Mouse (Mus musculus): ENCODE measurements around the gene Gm20521.

Gene Gm20521

DNA sequence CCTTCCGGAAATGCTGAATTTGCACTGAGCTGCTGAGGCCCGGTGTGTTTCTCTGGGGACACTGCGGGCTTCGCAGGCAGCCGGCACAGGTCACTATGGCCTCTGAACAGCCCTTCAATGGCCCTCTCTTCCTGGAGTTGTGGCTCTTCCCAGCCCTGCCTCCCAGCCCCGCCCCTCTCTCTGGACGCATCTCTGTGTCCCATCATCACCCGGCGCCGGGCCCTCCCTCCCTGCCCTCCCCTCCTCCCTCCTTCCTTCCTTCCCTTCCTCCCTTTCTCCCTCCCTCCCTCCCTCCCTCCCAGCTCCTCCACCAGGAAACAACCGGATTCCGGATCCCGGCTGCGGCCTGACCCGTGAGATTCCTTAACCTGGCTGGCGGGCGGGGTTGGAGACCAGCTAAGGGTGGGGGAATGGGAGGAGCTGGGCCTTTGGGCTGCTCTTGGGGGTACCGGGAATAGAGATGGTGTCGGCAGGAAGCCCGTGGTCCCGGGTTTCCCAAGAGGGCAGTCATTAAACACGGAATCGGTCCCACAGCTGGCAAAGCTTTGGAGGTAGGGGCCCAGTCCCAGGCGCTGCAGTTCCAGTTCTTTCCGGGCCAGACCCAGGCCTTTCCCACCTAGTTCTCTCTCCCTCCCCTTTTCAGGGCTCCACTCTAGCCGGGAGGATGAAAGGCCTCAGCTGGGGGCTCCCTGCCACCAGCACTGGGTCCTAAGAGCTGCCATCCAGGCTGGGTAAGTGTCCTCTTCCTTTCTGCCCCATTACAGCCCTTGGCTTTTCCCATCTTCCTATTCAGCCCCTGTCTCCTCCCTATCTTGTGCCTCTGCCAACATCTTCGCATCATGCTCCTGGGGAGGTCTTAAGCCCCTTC lies at the start of gene Gm20521, which contains the start of gene Bcl2l2:
Gm20521 (plus strand) TSS at position 288 of the 868 bp plus-strand sequence.
Bcl2l2 (plus strand) TSS at position 224 of the 868 bp plus-strand sequence.
- peak; percentile 57 for DNase-seq (ENCODE audit: low spot score)

DNA sequence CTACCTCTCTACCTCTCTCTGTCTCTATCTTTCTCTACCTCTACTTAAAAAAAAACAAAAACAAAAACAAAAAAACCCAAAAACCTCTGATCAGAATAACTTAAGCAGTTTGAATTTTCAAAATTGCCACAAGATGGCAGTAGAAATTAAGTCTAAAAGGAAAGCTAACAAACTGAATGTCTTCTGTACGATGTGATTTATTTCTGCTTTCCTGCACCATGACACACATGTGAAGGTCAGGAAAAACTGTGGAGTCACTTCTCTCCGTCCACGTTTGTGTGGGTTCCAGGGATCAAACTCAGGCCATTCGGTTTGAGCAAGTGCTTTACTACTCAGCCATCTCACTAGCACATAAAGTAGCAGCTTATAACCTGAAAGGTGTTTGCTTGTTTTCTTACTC lies 39.8 kb upstream of the Gm20521 start:
- no peak for DNase-seq (ENCODE audit: low spot score)

DNA sequence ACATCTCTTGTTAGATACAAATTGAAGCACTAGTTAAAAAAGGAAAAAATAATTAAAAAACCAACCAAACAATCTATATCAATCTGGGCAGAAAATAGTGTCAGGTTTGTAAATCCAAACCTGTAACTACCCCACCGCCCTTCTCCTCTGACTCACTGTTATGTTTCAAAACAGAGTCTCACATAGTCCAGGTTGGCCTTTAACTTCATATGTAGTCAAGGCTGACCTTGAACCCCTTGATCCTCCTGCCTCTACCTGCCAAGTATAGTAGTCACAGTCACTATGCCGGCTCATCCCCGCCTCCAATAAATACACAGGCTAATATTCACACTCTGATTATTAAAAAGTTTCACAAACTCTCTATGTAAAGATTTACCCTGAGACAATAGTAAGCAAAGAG lies 27.5 kb upstream of the Gm20521 start:
- no peak for DNase-seq (ENCODE audit: low spot score)

DNA sequence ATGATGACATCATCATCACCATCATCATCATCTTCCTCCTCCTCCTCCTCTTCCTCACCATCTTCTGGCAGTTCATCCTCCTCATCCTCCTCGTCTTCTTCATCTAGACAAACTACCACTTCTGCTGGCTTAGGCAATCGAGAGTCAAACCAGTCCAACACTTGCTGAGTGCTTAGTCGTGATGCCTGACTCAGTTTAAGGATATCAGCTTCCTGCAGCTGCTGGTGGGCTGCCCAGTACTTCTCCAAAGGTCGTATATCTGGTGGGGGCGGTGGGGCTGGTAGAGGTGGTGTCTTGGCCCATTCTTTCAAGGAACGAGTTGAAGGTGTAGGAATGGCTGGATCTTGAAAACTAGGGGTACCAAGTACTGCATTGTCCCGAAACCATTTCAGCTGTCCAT lies 26.5 kb upstream of the Gm20521 start:
- no peak for DNase-seq (ENCODE audit: low spot score)

DNA sequence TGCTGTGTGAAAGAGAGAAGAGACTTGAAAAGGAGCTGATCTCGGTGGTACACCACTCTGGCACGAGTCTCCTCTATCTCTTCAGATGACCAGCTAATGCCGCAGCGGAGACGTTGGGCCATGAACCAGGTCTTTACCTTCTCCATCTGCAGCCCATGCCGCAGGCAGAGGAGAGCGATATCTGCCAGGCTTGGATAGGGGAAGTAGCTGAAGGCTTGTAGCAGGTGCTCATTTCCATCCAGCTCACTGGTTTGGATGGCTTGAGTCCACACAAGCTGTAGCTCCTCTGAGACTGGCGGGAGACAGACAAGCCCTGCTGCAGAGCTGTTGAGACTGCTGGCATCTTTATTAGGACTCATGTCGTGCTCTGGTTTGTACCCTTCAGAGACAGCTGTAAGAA lies 25.4 kb upstream of the Gm20521 start:
- no peak for DNase-seq (ENCODE audit: low spot score)

DNA sequence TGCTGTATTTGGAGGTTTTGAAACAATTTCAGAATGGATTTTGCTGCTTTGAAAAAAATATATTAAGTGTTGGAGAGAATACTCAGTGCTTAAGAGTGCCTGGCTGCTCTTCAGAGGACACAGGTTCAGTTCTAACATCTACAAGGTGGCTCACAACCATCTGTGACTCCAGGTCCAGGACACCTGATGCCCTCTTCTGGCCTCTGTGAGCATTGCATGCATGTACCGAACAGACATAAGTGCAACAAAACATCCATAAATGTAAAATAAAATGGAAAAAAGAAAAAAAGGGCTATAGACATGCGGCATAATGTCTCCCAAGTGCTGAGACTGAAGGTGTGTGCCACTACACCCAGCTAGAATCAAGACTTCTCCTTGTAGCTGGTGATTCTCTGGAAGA lies 22.7 kb upstream of the Gm20521 start:
- no peak for DNase-seq (ENCODE audit: low spot score)

DNA sequence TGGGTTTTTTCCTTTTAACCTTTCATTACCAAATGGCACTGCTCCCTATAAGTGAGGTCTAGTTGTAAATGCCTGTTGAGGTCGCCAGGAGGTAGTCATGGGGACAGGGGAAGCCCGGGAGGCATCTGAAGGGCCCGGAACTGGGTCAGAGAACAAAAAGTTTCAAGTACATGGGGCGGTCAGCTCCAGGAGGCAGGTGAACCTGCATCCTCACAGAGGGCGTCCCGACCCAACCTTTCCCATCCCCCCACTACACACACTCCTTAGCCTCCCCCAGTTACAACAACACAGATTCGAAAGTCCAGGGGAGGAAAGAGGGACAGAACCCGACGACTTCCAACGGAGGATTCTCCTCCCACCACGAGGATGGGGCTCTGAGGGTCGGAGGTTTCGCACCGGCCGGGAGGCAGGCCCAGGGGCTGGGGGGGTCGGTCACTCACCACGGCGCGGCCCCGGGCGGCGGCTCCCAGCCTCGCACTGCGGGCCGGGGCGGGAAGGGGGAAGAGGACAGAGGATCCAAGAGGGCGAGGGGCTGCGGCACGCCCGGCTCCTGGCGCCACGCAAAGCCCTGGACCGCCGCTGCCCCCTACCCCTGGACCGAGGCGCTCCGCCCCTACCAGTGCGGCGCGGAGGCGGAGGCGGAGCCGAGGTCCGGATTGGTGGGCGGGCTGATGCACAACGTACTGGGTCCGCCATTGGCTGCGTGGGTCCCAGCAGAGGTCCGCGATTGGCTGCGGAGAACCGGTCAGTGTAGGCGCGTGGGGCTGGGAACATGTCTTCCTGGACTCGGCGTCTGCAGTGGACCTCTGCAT lies 19.5 kb upstream of the Gm20521 start:
- DNase-seq (ENCODE audit: low spot score) = peak; percentile 84

DNA sequence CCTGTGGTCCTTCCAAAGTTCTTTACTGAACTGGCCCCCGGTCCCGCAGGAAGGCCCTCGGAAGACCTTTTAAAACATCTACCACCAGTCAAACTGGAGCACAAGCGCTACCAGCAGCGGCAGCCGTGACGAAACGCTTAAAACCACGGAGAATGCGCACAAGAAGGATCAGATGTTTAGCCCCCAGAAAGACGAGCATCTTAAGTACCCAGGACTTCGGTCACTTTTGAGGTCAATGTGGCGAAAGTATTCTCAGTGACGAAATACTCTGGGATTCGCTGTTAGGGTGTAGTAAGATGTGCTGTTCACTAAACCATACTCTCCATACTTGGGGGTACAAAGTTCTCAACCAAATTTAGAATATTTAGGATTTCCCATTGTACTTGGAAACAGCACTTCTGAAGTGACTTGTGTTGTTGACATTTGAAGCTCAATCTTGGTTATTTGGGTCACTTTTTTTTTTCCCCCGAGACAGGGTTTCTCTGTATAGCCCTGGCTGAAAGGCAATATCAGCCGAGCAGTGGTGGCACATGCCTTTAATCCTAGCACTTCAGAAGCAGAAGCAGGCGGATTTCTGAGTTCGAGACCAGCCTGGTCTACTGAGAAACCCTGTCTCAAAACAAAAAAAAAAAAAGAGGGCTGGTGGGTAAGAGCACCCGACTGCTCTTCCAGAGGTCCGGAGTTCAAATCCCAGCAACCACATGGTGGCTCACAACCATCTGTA lies 18.8 kb upstream of the Gm20521 start:
- DNase-seq (ENCODE audit: low spot score) = no peak

DNA sequence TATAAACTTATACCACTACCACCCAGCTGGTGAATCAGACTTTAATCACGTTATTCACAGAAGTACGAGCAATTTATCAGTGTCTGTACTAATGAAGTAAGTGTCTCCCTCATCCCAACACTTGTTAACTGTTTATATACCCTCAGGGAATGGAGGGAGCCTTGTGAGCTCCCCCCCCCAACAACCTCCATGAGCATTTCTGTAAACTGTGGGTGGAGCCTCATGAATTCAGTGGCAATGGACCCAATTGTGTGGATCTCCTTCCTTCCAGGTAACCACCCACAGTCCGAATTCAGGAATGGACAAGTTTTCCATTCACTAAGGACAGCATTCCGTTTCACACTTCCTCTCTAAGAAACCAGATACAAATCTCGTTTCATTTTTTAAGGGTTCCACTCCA lies 17.6 kb upstream of the Gm20521 start:
- no peak for DNase-seq (ENCODE audit: low spot score)

DNA sequence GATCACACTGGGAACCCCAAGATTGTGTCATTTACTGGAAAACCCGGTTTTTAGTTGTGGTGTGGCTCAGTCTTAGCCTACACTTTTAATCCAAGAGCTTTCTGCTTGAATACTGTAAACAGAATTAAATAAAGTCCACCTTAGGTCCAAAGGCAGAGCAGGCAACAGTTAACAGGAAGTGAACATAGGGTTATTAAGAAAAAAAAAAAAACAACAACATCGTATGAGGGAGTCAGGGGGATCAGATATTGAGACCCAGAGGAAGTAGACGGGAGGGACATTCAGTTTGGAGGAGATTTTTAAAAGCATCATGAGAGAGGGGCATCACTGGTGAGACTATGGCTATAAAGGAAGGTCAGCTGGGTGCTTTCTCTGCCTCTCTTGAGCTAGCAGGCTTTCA lies 17.0 kb upstream of the Gm20521 start:
- DNase-seq (ENCODE audit: low spot score) = no peak

DNA sequence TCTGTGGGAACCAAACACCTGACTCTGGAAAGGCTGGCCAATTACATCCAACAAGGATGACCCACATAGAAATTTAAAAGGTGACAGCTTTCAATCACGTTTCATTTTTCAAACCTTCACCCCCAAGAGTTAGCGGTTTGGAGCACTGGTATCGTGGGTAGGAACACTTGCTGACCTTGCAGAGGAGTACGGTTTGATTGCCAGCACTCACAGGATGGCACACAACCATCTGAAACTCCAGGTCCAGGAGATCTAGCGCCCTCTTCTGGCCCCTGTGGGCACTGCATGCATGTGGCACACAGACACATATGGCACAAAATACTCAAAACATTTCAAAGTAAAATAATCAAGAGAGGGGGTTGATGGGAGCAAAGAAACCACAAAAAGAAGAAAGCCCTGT lies 16.3 kb upstream of the Gm20521 start:
- DNase-seq (ENCODE audit: low spot score) = no peak

DNA sequence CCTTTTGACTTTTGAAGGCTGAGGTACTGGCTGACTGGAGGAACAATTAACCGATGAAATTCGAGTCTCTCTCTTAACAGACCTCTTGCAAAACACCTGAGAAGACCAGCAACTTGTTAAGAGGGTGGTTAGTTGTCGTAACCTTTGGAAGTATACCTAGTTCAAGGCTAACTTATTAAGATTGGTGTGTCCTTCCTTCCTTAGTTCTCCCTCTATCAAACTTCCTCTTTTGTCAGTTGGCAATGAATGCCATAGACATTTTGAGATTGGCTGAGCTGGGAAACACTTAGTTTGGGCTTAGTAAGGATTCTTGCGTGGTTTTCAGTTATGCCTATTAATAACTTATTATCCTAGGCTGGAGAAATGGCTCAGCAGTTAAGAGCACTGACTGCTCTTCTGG lies 15.2 kb upstream of the Gm20521 start:
- no peak for DNase-seq (ENCODE audit: low spot score)

DNA sequence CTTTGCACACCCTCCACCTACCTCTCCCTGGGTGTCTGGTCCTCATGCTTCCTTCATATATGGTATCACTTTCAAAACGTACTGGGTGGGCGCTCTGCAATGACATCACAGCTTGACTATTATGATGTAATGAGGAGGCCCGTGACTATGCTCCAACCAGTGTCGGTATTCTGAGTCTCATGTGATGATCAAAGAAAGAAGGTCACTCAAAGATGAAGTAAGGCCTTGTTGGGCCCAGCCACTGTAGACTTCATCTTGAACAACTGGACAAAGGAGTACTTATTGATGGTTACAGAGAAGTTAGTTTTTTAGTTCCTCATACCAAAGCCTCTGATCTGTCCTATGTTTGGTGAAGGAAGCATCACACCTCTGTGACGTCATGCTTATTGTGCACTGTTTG lies 12.4 kb upstream of the Gm20521 start, which contains the start of gene Homez:
Homez (minus strand) TSS at position 101 of the 400 bp plus-strand sequence.
- DNase-seq (ENCODE audit: low spot score) = no peak

DNA sequence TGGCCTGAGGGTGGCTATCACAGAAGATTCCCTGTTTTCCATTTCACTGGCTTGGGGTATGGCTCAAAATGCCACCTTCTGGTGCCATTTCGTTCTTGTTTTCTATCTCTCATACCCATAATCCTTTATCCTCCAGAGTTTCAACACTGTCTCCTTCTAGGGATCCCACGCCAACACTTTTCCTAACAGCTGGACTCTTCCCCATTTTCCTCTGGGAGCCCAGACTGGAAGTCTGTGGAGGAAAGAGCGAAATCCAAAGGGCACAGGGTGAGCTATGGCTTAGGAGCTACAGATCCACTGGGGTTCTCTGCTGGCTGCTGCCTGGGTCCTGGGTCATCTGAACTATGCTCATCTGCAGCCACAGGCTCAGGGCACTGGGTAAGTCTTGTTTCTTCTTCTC lies 9.1 kb upstream of the Gm20521 start:
- DNase-seq (ENCODE audit: low spot score) = no peak

DNA sequence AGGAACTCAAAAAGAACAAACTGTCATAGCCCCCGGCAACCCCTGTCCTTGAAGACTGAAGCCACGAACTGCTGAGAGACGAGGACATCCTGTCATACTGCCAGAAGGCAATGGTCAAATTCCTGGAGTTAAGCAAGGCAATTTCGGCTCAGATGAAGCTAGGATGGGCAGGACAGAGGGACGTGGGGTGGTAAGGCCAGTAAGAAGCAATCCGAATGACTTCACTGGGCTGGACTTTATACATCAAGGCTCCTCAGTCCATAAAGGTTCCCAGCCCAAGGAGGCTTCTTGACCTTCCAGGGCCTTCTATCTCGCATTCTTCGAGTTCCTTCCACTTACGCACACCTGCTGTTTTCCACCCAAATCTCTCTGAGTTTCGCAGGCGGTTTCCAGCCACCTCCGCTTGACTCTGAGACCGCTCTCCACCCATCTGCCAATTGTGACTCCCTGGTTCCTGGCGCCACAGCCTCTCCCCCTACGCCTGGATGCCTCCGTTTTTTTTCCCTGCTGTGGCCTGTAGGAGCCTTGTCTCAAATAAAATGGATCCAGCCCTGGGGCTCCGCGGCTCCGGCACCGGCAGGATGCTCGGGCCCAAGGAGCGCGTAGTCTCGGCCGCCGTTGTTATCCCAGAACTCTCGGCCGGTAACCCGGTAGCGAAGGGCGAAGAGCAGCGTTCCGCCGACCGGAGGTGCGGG lies 7.2 kb upstream of the Gm20521 start:
- no peak for DNase-seq (ENCODE audit: low spot score)

DNA sequence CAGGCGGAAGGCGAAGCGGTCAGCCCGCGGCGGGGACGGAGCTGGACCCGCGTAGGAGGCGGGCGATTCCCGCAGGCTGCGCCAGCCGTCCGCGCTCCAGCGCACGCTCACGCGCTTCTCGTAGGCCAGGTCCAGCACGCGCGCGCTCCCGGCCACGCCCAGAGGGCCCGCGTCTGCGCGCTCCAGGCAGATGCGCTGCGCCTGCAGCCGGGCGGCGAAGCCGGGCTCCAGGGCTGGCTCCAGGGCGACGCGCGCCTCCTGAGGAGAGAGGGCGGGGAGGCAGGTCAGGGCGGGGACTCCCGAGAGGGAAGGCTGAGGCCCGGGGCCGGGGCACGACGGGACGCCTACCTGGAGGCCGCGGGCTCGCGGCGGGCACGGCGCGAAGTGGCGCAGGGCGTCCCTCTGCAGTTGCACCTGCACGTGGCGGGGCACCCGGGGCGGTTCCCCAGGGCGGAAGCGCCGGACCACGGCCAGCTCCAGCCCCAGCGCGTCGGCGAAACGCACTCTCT lies 6.6 kb upstream of the Gm20521 start:
- peak; percentile 76 for DNase-seq (ENCODE audit: low spot score)

DNA sequence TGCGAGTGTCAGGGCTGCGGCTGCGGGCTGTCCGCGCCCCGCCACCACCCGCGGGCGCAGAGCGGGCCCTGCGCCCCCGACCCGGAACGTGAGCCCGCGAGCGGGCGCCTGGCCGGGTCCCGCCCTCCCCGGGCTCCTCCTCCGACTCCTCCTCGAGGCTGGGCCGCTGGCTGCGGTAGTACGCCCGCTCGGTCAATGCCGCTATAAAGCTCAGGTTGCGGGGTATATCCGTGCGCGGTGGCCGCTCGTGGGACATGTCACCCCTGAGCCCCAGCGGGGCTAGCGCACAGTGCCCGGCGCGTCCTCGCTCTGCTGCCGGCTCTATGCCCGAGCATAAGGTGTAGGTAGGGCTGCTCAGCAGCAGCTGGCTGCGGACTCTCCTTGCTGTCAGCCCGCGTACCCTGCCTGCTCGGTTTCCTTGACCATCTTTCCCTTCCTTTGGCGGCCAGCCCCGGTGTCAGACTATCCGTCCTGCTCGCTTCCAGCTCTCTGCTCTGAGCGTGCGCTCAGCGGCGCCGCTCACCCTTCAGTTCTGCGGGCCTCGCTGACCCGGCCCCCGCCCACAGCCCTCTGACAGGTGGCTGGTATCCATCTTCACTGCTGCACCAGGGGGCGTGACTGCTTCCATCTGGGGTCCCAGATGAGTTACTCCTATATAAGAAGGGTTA lies 6.1 kb upstream of the Gm20521 start, which contains the start of gene Ppp1r3e:
Ppp1r3e (minus strand) TSS at position 503 of the 668 bp plus-strand sequence.
- no peak for DNase-seq (ENCODE audit: low spot score)

DNA sequence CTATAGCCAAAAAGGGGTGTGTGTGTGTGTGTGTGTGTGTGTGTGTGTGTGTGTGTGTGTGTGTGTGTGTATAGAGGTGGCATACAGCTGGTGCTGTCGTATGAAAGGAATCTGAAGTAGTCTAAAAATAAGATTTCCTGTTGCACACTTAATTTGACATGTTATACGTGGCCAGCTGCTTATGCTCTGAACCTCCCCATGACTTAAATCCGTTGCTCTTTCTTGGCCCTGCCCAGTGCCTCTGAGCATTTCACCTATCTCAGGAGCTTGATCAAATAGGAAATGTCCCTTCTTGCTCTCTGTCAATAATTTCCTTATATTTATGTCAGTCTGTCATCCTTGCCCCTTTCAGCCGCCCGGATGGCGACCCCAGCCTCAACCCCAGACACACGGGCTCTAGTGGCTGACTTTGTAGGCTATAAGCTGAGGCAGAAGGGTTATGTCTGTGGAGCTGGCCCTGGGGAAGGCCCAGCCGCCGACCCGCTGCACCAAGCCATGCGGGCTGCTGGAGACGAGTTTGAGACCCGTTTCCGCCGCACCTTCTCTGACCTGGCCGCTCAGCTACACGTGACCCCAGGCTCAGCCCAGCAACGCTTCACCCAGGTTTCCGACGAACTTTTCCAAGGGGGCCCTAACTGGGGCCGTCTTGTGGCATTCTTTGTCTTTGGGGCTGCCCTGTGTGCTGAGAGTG lies 926 bp downstream of the Gm20521 start:
- no peak for DNase-seq (ENCODE audit: low spot score)

DNA sequence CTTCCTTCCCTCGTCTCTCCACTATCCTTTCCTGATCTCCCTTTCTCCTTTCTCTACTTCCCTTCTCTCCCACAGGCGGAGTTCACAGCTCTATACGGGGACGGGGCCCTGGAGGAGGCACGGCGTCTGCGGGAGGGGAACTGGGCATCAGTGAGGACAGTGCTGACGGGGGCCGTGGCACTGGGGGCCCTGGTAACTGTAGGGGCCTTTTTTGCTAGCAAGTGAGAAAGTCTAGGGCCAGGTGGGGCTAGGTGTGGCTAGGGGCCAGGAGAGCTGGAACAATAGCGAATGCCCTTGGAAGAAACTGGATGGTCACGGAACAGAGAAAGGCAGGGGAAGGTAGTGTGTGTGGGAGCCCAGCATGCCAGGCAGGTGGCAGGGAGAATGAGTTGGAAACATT lies 2.1 kb downstream of the Gm20521 start:
- DNase-seq (ENCODE audit: low spot score) = no peak

DNA sequence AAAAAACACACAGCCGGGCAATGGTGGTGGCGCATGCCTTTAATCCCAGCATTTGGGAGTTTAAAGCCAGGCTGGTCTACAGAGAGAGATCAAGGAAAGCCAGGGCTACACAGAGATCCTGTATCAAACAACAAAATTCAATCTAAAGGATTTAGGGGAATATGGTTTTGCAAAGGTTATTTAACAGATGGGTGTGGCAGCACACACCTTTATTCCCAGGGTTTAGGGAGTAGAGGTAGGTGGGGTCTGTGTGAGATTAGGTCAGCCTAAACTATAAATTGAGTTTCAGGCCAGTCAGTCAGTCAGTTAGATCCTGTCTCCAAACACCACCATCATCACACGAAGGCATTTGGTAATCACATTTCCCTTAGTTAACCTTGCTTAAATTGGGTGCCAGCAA lies 9.0 kb downstream of the Gm20521 start, which contains the start of gene Pabpn1:
Pabpn1 (plus strand) TSS at position 301 of the 400 bp plus-strand sequence.
- DNase-seq (ENCODE audit: low spot score) = no peak
